ENCODE assay signal across 17 mouse cellular contexts in genomic region chr6:16065121-16065520, GRCm38 (mm10).
"Had no signal": no experiment of that assay in that cellular context is flagged by ENCODE, and none has a peak within 500 bp of the region (broad histone marks: within the 10 kb centered on the region; RNA-seq: fewer than 3 reads in every experiment).

No protein-coding gene starts in this region.

- H3K9ac ChIP-seq: limb, embryonic 13.5 days; liver, embryonic 12.5 days; liver, embryonic 15.5 days had no signal

- H3K27ac ChIP-seq: layer of hippocampus, adult 2 months; limb, embryonic 10.5 days; limb, embryonic 13.5 days; liver, embryonic 12.5 days; liver, embryonic 15.5 days had no signal

- H3K4me3 ChIP-seq: layer of hippocampus, adult 2 months; limb, embryonic 10.5 days; limb, embryonic 13.5 days; liver, embryonic 12.5 days; liver, embryonic 15.5 days had no signal

- H3K27me3 ChIP-seq: limb, embryonic 13.5 days; liver, embryonic 12.5 days; liver, embryonic 15.5 days had no signal

- H3K36me3 ChIP-seq: limb, embryonic 10.5 days; limb, embryonic 13.5 days; liver, embryonic 12.5 days; liver, embryonic 15.5 days had no signal

- H3K9me3 ChIP-seq: limb, embryonic 10.5 days; limb, embryonic 13.5 days; liver, embryonic 12.5 days; liver, embryonic 15.5 days had no signal

- H3K4me1 ChIP-seq: limb, embryonic 10.5 days; limb, embryonic 13.5 days; liver, embryonic 12.5 days; liver, embryonic 15.5 days had no signal

- DNase-seq: kidney, adult 11 months; kidney, adult 8-10 months; kidney, postnatal 25 days; layer of hippocampus, adult 9-11 months; liver; lung, adult 2 months; lung, postnatal 10 days; lung, postnatal 4 days; thymus, adult 2 months; thymus, postnatal 14 days; thymus, postnatal 4 days had no signal

- ATAC-seq: liver, embryonic 12.5 days had no signal

- H3K4me2 ChIP-seq: limb, embryonic 13.5 days; liver, embryonic 12.5 days; liver, embryonic 15.5 days; midbrain, embryonic 11.5 days had no signal
